Mouse (Mus musculus): ENCODE data around the gene Cdh4. TPM values are rescaled to one million over a fixed set of nuclear protein-coding genes. Genes with fewer than 3 reads are reported as not detected.

Gene Cdh4
- polyA plus RNA-seq, 1 experiment from 2014 or later: 15.0 TPM

DNA sequence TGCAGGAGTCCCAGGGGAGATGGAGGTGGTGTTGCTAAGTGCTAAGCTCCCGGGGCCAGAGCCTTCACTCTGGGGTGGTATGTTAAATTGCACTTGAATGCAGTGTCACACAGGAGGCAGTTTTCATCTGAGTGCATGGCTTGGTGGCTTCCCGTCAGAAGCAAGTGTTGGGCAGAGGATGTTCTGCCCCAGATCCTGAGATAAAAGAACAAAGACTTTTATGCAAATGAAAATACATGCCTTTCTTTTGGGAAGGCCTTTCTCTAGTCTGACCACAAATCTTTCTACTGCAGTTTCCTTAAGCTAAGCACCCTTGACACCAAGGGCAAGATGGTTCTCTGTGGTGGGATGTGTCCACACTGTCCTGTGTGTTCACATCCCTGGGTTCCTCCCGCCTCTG lies 136.1 kb downstream of the Cdh4 start:
- ATAC-seq (ENCODE audit: insufficient number of reproducible peaks, insufficient read depth, low FRiP score, low TSS enrichment): no peak
- H3K27ac ChIP-seq: no peak overlapping the region
- H3K27me3 ChIP-seq: no peaks in the 10 kb centered on the region
- no peaks in the 10 kb centered on the region for H3K9me3 ChIP-seq
- no peak overlapping the region for H3K4me3 ChIP-seq
- no peaks in the 10 kb centered on the region for H3K36me3 ChIP-seq
- no peak overlapping the region for H3K4me2 ChIP-seq (replicated peaks)
- no peaks in the 10 kb centered on the region for H3K4me1 ChIP-seq
- no peak overlapping the region for H3K9ac ChIP-seq
- WGBS: 70% methylated on average over 3 of the region's 3 CpGs

DNA sequence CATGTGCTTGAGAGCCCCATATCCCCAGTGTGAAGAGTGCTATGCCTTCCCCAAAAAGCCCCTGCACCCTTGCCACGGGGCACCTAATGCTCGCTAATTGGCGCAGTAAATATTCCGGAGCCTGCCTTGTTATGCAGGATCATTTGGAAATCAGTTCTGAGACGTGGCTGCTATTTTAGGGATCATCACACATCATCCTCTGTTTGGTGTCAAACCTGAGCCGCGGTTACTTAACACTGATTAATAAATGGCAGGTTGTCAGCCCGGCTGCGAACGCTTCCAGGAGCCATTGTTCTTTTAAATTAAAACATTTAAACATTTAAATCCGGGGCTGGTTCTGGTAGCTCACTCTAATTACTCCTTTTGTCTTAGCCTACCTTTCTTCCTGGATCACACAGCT lies 136.6 kb downstream of the Cdh4 start:
- H3K9me3 ChIP-seq: no peaks in the 10 kb centered on the region
- H3K27me3 ChIP-seq: no peaks in the 10 kb centered on the region
- 77% methylated on average over 11 of the region's 11 CpGs for WGBS
- no peak overlapping the region for H3K4me3 ChIP-seq
- ATAC-seq (ENCODE audit: insufficient number of reproducible peaks, insufficient read depth, low FRiP score, low TSS enrichment): no peak
- no peaks in the 10 kb centered on the region for H3K4me1 ChIP-seq
- no peak overlapping the region for H3K27ac ChIP-seq
- H3K9ac ChIP-seq: no peak overlapping the region
- H3K4me2 ChIP-seq (replicated peaks): no peak overlapping the region
- no peaks in the 10 kb centered on the region for H3K36me3 ChIP-seq

DNA sequence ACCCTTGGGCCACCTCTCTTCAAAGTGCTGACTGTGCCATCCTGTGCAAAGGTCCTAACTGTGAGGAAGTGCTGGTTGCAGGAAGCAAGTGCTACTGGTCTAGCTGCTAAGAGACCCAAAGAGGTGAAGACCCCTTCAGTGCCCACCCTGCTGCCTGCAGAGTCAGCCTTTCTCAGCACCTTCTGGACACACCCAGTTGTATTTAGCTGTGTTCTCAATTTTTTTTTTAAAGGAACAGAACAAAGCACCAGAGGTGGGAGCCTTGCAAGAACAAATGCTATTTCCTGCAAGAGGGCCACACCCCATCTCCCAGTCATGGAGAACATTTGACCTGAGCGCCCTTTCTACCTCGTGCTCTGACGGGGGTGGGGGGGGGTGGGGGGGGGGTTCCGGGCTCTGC lies 138.2 kb downstream of the Cdh4 start:
- H3K27ac ChIP-seq: no peak overlapping the region
- WGBS: 67% methylated on average over 4 of the region's 4 CpGs
- no peak for ATAC-seq (ENCODE audit: insufficient number of reproducible peaks, insufficient read depth, low FRiP score, low TSS enrichment)

DNA sequence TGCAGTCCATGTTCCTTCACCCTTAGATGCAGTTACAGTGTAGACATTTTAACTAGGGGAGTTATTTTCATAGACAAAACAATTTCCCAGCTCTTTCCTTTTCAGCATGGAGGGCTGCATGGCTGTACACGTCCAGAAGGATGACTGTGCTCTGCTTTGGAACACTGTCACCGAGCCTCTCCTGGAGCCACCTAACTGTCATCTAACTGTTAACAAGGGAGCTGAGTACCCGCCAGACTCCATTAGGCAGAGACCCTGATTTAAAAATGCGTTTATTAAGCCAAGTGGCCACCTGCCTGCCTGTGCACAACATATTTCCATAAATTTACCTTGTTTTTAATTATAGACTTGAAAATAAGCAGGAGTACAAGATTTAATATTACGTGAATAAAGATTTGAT lies 138.8 kb downstream of the Cdh4 start:
- Histone ChIP-seq H3K4me2 (replicated peaks) (no peak overlapping the region), H3K9me3 (no peaks in the 10 kb centered on the region), H3K27ac (no peak overlapping the region), H3K4me1 (0 out of 2 replicates have a peak, but pooled peaks cover 4% of the 10 kb centered on the region), H3K9ac (no peak overlapping the region), H3K36me3 (no peaks in the 10 kb centered on the region), H3K27me3 (peaks cover 2% of the 10 kb centered on the region; the same call in 1 of the 2 replicates), H3K4me3 (no peak overlapping the region)
- ATAC-seq (ENCODE audit: insufficient number of reproducible peaks, insufficient read depth, low FRiP score, low TSS enrichment): no peak
- WGBS: 74% methylated on average over 5 of the region's 5 CpGs

More for the DNA sequence above, 138.2 kb downstream of the Cdh4 start:
- H3K36me3 ChIP-seq: no peaks in the 10 kb centered on the region
- H3K9me3 ChIP-seq: no peaks in the 10 kb centered on the region
- H3K9ac ChIP-seq: no peak overlapping the region
- H3K4me1 ChIP-seq: 0 out of 2 replicates have a peak, but pooled peaks cover 4% of the 10 kb centered on the region
- no peak overlapping the region for H3K4me2 ChIP-seq (replicated peaks)
- no peak overlapping the region for H3K4me3 ChIP-seq
- H3K27me3 ChIP-seq: peaks cover 2% of the 10 kb centered on the region; the same call in 1 of the 2 replicates

DNA sequence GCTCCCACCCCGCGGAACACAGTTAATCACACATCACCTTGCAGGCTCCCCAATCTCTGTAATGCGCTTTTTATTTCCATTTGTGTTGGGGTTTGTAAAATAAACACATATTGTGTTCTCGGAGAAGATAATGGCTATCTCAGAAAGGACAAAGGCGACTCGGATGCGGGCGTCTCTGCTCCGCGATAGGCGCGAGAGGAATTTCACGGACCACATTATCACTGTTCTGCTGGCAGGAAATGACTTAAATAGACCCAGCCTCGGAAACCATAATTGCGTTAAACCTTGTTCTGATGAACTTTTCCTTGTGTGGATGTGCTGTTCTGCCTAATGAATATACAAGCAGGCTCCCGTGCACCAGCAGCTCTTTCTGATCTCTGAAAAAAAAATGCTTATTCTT lies 140.7 kb downstream of the Cdh4 start:
- Histone ChIP-seq H3K9me3 (no peaks in the 10 kb centered on the region), H3K4me3 (no peak overlapping the region), H3K36me3 (no peaks in the 10 kb centered on the region), H3K27ac (no peak overlapping the region), H3K4me1 (0 out of 2 replicates have a peak, but pooled peaks cover 4% of the 10 kb centered on the region), H3K4me2 (replicated peaks) (no peak overlapping the region), H3K9ac (no peak overlapping the region), H3K27me3 (peaks cover 2% of the 10 kb centered on the region; the same call in 1 of the 2 replicates)
- WGBS: 64% methylated on average over 16 of the region's 16 CpGs
- ATAC-seq (ENCODE audit: insufficient number of reproducible peaks, insufficient read depth, low FRiP score, low TSS enrichment): no peak

DNA sequence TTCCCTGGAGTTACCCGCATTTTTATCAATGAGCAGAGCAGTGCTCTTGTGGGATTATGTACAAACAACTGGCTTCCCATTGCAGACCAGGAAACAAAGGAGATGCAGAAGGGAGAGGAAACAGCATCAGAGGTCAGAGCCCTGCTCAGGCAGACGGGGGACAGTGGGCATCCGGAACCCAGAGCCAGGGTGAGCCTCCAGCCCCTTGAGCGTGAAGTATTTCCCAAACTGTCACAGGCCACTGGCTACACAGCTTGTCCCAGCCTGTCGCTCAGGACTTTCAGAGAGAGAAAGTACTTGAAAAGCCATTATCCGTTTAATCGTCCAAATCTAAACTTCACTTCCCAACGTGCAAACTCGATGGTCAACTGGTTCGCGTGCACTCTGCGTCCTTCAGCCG lies 142.4 kb downstream of the Cdh4 start:
- WGBS: 53% methylated on average over 13 of the region's 13 CpGs
- no peak overlapping the region for H3K27ac ChIP-seq

DNA sequence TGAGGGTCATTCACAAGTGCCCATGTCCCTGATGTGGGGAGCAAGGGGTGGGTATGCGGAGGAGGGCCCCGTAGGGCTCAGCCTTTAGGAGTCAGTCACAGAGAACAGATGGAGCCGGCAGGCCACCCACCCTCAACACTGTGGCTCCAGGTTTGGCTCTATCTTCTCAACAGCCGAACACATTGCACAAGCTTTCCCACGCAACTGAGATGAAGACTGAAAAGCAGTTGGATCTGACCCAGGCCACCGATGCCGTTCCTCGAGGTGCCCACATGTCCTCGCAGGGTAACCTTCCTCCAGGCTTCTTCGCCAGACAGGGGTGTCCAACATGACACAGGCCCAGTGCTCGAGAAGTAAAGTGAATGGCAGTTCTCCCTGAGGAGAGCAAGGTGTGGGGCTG lies 144.2 kb downstream of the Cdh4 start:
- ATAC-seq (ENCODE audit: insufficient number of reproducible peaks, insufficient read depth, low FRiP score, low TSS enrichment): no peak
- Histone ChIP-seq H3K4me2 (replicated peaks) (no peak overlapping the region), H3K9me3 (no peaks in the 10 kb centered on the region), H3K27ac (no peak overlapping the region), H3K27me3 (peaks cover 2% of the 10 kb centered on the region; the same call in 1 of the 2 replicates), H3K9ac (no peak overlapping the region), H3K4me3 (no peak overlapping the region), H3K4me1 (0 out of 2 replicates have a peak, but pooled peaks cover 4% of the 10 kb centered on the region), H3K36me3 (no peaks in the 10 kb centered on the region)
- 85% methylated on average over 11 of the region's 11 CpGs for WGBS

More for the DNA sequence above, 142.4 kb downstream of the Cdh4 start:
- Histone ChIP-seq H3K27me3 (peaks cover 2% of the 10 kb centered on the region; the same call in 1 of the 2 replicates), H3K4me2 (replicated peaks) (no peak overlapping the region), H3K4me3 (no peak overlapping the region), H3K4me1 (0 out of 2 replicates have a peak, but pooled peaks cover 4% of the 10 kb centered on the region), H3K9ac (no peak overlapping the region), H3K9me3 (no peaks in the 10 kb centered on the region), H3K36me3 (no peaks in the 10 kb centered on the region)
- ATAC-seq (ENCODE audit: insufficient number of reproducible peaks, insufficient read depth, low FRiP score, low TSS enrichment): no peak

DNA sequence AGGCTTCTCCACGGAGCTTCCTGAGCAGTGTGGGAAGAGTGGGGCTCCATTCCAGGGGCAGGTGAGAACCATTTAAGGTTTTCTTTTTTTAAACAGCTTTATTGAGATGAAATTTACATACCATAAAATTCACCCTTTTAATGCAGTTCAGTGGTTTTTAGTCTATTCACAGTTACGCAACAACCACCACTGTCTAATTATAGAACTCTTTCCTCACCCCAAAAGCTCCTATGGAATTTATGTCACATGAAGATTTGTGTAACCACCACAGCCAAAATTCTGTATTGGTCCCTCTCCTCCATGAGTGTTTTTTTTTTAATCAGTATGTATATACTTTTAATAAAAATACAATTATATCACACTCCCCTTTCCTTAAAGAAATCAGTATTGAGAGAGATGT lies 144.8 kb downstream of the Cdh4 start:
- ATAC-seq (ENCODE audit: insufficient number of reproducible peaks, insufficient read depth, low FRiP score, low TSS enrichment): no peak
- 80% methylated on average over 2 of the region's 2 CpGs for WGBS
- H3K4me2 ChIP-seq (replicated peaks): no peak overlapping the region
- H3K9ac ChIP-seq: no peak overlapping the region
- H3K4me3 ChIP-seq: no peak overlapping the region
- no peaks in the 10 kb centered on the region for H3K36me3 ChIP-seq
- no peak overlapping the region for H3K27ac ChIP-seq
- H3K27me3 ChIP-seq: peaks cover 2% of the 10 kb centered on the region; the same call in 1 of the 2 replicates
- H3K9me3 ChIP-seq: no peaks in the 10 kb centered on the region
- H3K4me1 ChIP-seq: 0 out of 2 replicates have a peak, but pooled peaks cover 4% of the 10 kb centered on the region

DNA sequence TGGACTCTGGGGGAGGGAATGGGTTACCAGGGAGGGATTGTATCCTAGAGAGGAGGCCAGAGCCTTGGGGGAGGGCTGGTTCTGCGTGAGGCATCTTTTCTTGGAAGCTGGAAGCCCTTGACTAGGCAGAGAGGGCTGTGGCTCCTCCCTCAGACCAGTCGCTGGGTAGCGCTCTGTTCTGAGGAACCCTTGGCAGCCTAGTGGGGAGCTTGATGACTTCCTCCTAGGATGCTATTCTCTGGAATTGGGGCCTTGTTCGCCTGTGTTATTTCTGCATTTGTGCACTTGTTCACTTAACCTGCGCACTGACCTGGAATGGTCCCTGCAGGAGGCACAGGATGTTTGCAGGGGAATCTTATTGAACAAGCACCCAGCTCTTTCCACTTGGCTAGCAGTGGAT lies 149.4 kb downstream of the Cdh4 start:
- Histone ChIP-seq H3K4me1 (no peaks in the 10 kb centered on the region), H3K36me3 (no peaks in the 10 kb centered on the region), H3K27ac (no peak overlapping the region), H3K27me3 (0 out of 2 replicates have a peak, but pooled peaks cover 4% of the 10 kb centered on the region), H3K9ac (no peak overlapping the region), H3K4me2 (replicated peaks) (no peak overlapping the region), H3K9me3 (no peaks in the 10 kb centered on the region), H3K4me3 (no peak overlapping the region)
- no peak for ATAC-seq (ENCODE audit: insufficient number of reproducible peaks, insufficient read depth, low FRiP score, low TSS enrichment)
- WGBS: 60% methylated on average over 5 of the region's 5 CpGs

DNA sequence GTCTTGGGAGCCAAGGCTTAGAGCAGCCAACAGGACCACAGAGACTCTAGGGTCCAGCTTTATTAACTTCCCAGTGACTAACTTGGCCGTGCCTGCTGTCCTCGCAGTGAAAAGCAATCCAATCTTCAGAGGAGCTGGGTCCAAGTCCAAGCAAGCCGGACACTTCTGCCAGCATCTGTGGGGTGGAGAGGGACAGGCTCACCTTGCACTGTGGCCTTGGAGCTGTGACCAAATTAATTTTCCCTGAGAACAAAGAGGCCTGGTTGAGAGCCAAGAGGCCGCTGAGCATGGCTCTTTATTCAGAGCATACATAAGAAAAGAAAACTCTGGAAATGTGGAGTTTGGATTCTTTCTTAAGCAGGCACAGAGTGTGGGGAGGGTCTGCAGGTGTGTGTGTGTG lies 152.8 kb downstream of the Cdh4 start:
- ATAC-seq (ENCODE audit: insufficient number of reproducible peaks, insufficient read depth, low FRiP score, low TSS enrichment): no peak
- no peak overlapping the region for H3K9ac ChIP-seq
- H3K4me2 ChIP-seq (replicated peaks): no peak overlapping the region
- WGBS: 89% methylated on average over 4 of the region's 4 CpGs
- no peaks in the 10 kb centered on the region for H3K4me1 ChIP-seq
- no peak overlapping the region for H3K27ac ChIP-seq
- H3K27me3 ChIP-seq: 0 out of 2 replicates have a peak, but pooled peaks cover 8% of the 10 kb centered on the region
- H3K9me3 ChIP-seq: no peaks in the 10 kb centered on the region
- H3K4me3 ChIP-seq: no peak overlapping the region
- H3K36me3 ChIP-seq: no peaks in the 10 kb centered on the region

DNA sequence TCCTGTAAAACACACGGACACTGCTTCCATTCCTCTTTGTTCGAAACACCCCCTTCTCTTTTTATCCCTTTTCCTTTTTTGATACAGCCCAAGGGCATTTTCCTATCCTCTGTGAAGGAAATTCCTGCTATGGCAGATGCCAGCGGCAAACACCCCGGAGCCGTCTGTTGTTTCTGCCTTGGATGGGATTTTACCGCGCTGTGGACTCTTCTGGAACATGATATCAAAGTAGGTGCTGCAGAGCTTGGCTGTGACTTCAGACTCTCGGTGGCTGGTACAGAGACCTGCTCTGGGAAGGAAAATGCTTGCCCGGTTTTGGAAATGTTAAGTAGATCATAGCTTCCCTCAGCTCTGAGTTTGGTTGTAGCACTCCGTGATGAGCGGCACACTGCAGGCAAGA lies 156.7 kb downstream of the Cdh4 start:
- H3K4me3 ChIP-seq: no peak overlapping the region
- no peak overlapping the region for H3K27ac ChIP-seq
- 74% methylated on average over 11 of the region's 11 CpGs for WGBS
- no peaks in the 10 kb centered on the region for H3K9me3 ChIP-seq
- no peaks in the 10 kb centered on the region for H3K36me3 ChIP-seq
- no peak overlapping the region for H3K9ac ChIP-seq
- H3K27me3 ChIP-seq: peaks cover 10% of the 10 kb centered on the region; the same call in 1 of the 2 replicates
- no peak for ATAC-seq (ENCODE audit: insufficient number of reproducible peaks, insufficient read depth, low FRiP score, low TSS enrichment)
- no peak overlapping the region for H3K4me2 ChIP-seq (replicated peaks)
- no peaks in the 10 kb centered on the region for H3K4me1 ChIP-seq

DNA sequence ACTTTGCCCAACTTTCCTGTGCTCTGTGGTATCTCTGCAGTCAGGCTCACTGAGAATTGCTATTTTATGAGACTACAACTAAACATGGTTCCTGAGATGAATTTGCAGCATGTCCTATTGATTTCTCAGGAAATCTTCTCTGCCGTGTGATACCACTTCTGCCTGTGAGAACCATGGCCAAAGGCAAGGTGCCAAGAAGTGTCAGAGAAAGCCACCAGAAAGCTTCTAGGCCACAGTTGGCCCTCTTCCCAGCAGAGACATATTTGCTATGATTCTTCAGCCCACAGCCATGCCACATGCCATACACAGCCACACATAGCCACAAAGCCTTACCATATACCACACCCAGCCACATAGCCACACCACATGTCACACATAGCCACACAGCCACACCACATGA lies 157.7 kb downstream of the Cdh4 start:
- 83% methylated on average over 1 of the region's 1 CpGs for WGBS

More for the DNA sequence above, 157.7 kb downstream of the Cdh4 start:
- no peaks in the 10 kb centered on the region for H3K9me3 ChIP-seq
- H3K9ac ChIP-seq: no peak overlapping the region
- no peaks in the 10 kb centered on the region for H3K4me1 ChIP-seq
- no peak overlapping the region for H3K4me3 ChIP-seq
- H3K4me2 ChIP-seq (replicated peaks): no peak overlapping the region
- no peaks in the 10 kb centered on the region for H3K36me3 ChIP-seq
- peaks cover 8% of the 10 kb centered on the region; the same call in 1 of the 2 replicates for H3K27me3 ChIP-seq
- ATAC-seq (ENCODE audit: insufficient number of reproducible peaks, insufficient read depth, low FRiP score, low TSS enrichment): no peak
- no peak overlapping the region for H3K27ac ChIP-seq

Measured in embryonic facial prominence, embryonic 12.5 days (tissue).